Mouse (Mus musculus): Measurements from ENCODE around the gene Slc6a6. TPM values are rescaled to one million over a fixed set of nuclear protein-coding genes. Genes with fewer than 3 reads are reported as not detected.

Gene Slc6a6
- polyA plus RNA-seq, 2 experiments, result 7.5 to 8.0 TPM

DNA sequence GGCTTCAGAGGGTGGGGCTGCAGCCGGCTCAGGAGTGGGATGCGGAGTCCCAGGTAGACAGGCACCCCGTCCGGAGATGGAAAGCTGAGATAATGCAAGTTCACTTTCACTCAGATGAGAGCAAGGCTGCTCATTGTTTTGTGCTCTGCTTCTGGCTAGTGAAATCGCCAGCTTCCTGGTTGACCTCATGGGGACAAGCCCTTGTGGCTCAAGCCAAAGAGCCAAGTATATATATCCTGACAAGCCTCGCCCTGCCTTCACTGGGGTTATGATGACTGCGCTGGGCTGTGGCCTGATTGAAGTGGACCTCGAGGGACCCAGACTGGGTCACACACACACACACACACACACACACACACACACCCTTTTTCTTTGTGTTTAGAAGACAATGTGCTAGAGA lies 31.2 kb downstream of the Slc6a6 start:
- WGBS (ENCODE audit: insufficient replicate concordance), result 76% methylated on average over 8 of the region's 8 CpGs
- Histone ChIP-seq H3K36me3 (replicated peaks; ENCODE audit: control insufficient read depth, insufficient read depth, low read depth) (no peaks in the 10 kb centered on the region), H3K4me1 (replicated peaks; ENCODE audit: control insufficient read depth in 2 of 2, insufficient read depth in 2 of 2, low read length in 1 of 2) (peaks cover 0 to 34% of the 10 kb centered on the region in 2 experiments; a peak in 2 of 4 replicates), H3K27me3 (ENCODE audit: control insufficient read depth, insufficient read depth, low read length) (no peaks in the 10 kb centered on the region), H3K9me3 (ENCODE audit: control insufficient read depth, low read length) (no peaks in the 10 kb centered on the region), H3K9ac (replicated peaks) (no peak overlapping the region), H3K4me2 (ENCODE audit: low read depth) (no peak overlapping the region), H3K27ac (no peak overlapping the region), H3K4me3 (ENCODE audit: insufficient read depth in 1 of 2, low read depth in 2 of 2, low read length in 2 of 2) (no peak overlapping the region)
- TF ChIP-seq CTCF (IDR thresholded peaks at IDR 0.05; ENCODE audit: low read depth), result no peak
- no peak for TF ChIP-seq EP300 (IDR thresholded peaks at IDR 0.05; ENCODE audit: low read depth)
- DNase-seq (ENCODE audit: low read depth in 3 of 3, low spot score in 3 of 3) (no peak), ATAC-seq (ENCODE audit: insufficient read depth) (no peak)

GRCm38 (mm10) chr6:91715988-91716810 lies 32.3 kb downstream of the Slc6a6 start:
- Histone ChIP-seq H3K27ac (no peak overlapping the region), H3K9me3 (ENCODE audit: control insufficient read depth, low read length) (no peaks in the 10 kb centered on the region), H3K36me3 (replicated peaks; ENCODE audit: control insufficient read depth, insufficient read depth, low read depth) (no peaks in the 10 kb centered on the region), H3K27me3 (ENCODE audit: control insufficient read depth, insufficient read depth, low read length) (no peaks in the 10 kb centered on the region), H3K4me3 (ENCODE audit: insufficient read depth in 1 of 2, low read depth in 2 of 2, low read length in 2 of 2) (no peak overlapping the region), H3K4me1 (replicated peaks; ENCODE audit: control insufficient read depth in 2 of 2, insufficient read depth in 2 of 2, low read length in 1 of 2) (peaks cover 0 to 34% of the 10 kb centered on the region in 2 experiments; a peak in 2 of 4 replicates), H3K9ac (replicated peaks) (no peak overlapping the region), H3K4me2 (ENCODE audit: low read depth) (no peak overlapping the region)
- 35% methylated on average over 6 of the region's 6 CpGs for WGBS (ENCODE audit: insufficient replicate concordance)
- no peak for ATAC-seq (ENCODE audit: insufficient read depth)
- TF ChIP-seq EP300 (IDR thresholded peaks at IDR 0.05; ENCODE audit: low read depth) (no peak), CTCF (IDR thresholded peaks at IDR 0.05; ENCODE audit: low read depth) (no peak)
- no peak for DNase-seq (ENCODE audit: low read depth in 3 of 3, low spot score in 3 of 3)

GRCm38 (mm10) chr6:91718067-91718466 lies 34.2 kb downstream of the Slc6a6 start:
- ATAC-seq (ENCODE audit: insufficient read depth) (no peak), DNase-seq (ENCODE audit: low read depth in 3 of 3, low spot score in 3 of 3) (no peak)
- no peak for TF ChIP-seq CTCF (IDR thresholded peaks at IDR 0.05; ENCODE audit: low read depth)
- TF ChIP-seq EP300 (IDR thresholded peaks at IDR 0.05; ENCODE audit: low read depth), result no peak
- no peak overlapping the region for H3K9ac ChIP-seq (replicated peaks)
- H3K4me1 ChIP-seq (replicated peaks; ENCODE audit: control insufficient read depth in 2 of 2, insufficient read depth in 2 of 2, low read length in 1 of 2), result peaks cover 0 to 18% of the 10 kb centered on the region in 2 experiments; a peak in 1 of 4 replicates
- H3K4me3 ChIP-seq (ENCODE audit: insufficient read depth in 1 of 2, low read depth in 2 of 2, low read length in 2 of 2), result no peak overlapping the region
- no peaks in the 10 kb centered on the region for H3K27me3 ChIP-seq (ENCODE audit: control insufficient read depth, insufficient read depth, low read length)
- WGBS (ENCODE audit: insufficient replicate concordance), result 62% methylated on average over 2 of the region's 2 CpGs
- H3K36me3 ChIP-seq (replicated peaks; ENCODE audit: control insufficient read depth, insufficient read depth, low read depth), result no peaks in the 10 kb centered on the region
- no peaks in the 10 kb centered on the region for H3K9me3 ChIP-seq (ENCODE audit: control insufficient read depth, low read length)
- H3K4me2 ChIP-seq (ENCODE audit: low read depth), result no peak overlapping the region
- no peak overlapping the region for H3K27ac ChIP-seq

GRCm38 (mm10) chr6:91718603-91719002 lies 34.8 kb downstream of the Slc6a6 start:
- H3K4me3 ChIP-seq (ENCODE audit: insufficient read depth in 1 of 2, low read depth in 2 of 2, low read length in 2 of 2), result no peak overlapping the region
- no peak overlapping the region for H3K27ac ChIP-seq
- H3K9ac ChIP-seq (replicated peaks), result no peak overlapping the region
- no peak for ATAC-seq (ENCODE audit: insufficient read depth)
- peaks cover 0 to 14% of the 10 kb centered on the region in 2 experiments; a peak in 1 of 4 replicates for H3K4me1 ChIP-seq (replicated peaks; ENCODE audit: control insufficient read depth in 2 of 2, insufficient read depth in 2 of 2, low read length in 1 of 2)
- no peak for DNase-seq (ENCODE audit: low read depth in 3 of 3, low spot score in 3 of 3)
- WGBS (ENCODE audit: insufficient replicate concordance), result 55% methylated on average over 3 of the region's 3 CpGs
- H3K36me3 ChIP-seq (replicated peaks; ENCODE audit: control insufficient read depth, insufficient read depth, low read depth), result peaks cover 3% of the 10 kb centered on the region; the same call in 1 of the 2 replicates
- H3K9me3 ChIP-seq (ENCODE audit: control insufficient read depth, low read length), result no peaks in the 10 kb centered on the region
- no peak overlapping the region for H3K4me2 ChIP-seq (ENCODE audit: low read depth)
- TF ChIP-seq EP300 (IDR thresholded peaks at IDR 0.05; ENCODE audit: low read depth) (no peak), CTCF (IDR thresholded peaks at IDR 0.05; ENCODE audit: low read depth) (no peak)
- no peaks in the 10 kb centered on the region for H3K27me3 ChIP-seq (ENCODE audit: control insufficient read depth, insufficient read depth, low read length)

DNA sequence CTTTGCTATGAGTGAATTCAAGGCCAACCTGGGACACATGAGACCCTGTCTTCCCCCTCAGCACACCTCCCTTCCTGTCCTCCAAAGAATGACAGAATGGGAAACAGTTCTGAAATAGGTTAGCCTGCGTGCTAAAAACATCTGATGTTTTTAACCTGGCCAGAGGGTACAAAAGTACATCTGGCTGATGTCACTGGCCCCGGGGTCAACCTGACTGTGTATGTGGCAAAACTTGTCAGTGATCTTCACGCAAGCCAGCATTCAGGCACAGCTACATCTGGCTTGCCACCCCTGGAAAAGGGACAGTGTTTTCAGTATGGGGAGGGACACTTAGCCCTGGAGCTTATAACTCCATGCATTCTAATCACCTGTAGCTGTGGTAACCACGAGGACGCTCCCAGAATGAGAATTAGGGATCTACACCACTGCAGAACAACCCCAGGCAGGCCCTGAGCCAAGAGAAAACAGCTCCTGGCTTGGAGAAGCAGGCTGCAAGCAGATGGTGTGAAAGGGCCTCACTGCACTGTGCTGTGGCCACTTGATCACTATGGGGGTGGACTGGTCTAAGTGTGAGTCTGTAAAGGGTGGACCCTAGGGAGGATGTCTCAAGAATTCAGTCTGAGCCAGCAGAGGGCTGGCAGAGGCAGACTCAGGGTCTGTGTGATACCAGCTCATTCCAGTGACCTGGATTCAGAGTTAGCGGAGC lies 35.3 kb downstream of the Slc6a6 start:
- Histone ChIP-seq H3K4me2 (ENCODE audit: low read depth) (no peak overlapping the region), H3K4me3 (ENCODE audit: insufficient read depth in 1 of 2, low read depth in 2 of 2, low read length in 2 of 2) (no peak overlapping the region), H3K9me3 (ENCODE audit: control insufficient read depth, low read length) (no peaks in the 10 kb centered on the region), H3K27me3 (ENCODE audit: control insufficient read depth, insufficient read depth, low read length) (no peaks in the 10 kb centered on the region), H3K4me1 (replicated peaks; ENCODE audit: control insufficient read depth in 2 of 2, insufficient read depth in 2 of 2, low read length in 1 of 2) (peaks cover 0 to 12% of the 10 kb centered on the region in 2 experiments; a peak in 1 of 4 replicates), H3K9ac (replicated peaks) (no peak overlapping the region), H3K36me3 (replicated peaks; ENCODE audit: control insufficient read depth, insufficient read depth, low read depth) (peaks cover 5% of the 10 kb centered on the region; the same call in 1 of the 2 replicates), H3K27ac (peak overlapping the region; percentile 29)
- no peak for DNase-seq (ENCODE audit: low read depth in 3 of 3, low spot score in 3 of 3)
- no peak for TF ChIP-seq CTCF (IDR thresholded peaks at IDR 0.05; ENCODE audit: low read depth)
- no peak for TF ChIP-seq EP300 (IDR thresholded peaks at IDR 0.05; ENCODE audit: low read depth)
- WGBS (ENCODE audit: insufficient replicate concordance), result 64% methylated on average over 6 of the region's 6 CpGs
- ATAC-seq (ENCODE audit: insufficient read depth), result peak; percentile 36; the same call in 1 of the 2 replicates
